Mouse (Mus musculus) hindbrain, embryonic 14.5 days (tissue): Measurements from ENCODE around the gene Pfas. TPM values are rescaled to one million over a fixed set of nuclear protein-coding genes. Genes with fewer than 3 reads are reported as not detected.

Experiments
- ATAC-seq: fragments of 200-750 bp; cut with Nextera tagmentation; 2 replicates; pipeline ENCODE4 v1.8.0; 2017; ENCODE audit warnings: moderate number of reproducible peaks, mild to moderate bottlenecking, moderate TSS enrichment, moderate library complexity; ENCODE audit not compliant: low FRiP score
- DNase-seq: peaks from one replicate; pipeline ENCODE4 v3.0.0-alpha.2; 2015; ENCODE audit warnings: low spot score
- H3K27ac ChIP-seq: fragments of 300-500 bp; sonication (generic); 2 replicates; pipeline ENCODE4 v1.5.1; 2014; ENCODE audit warnings: mild to moderate bottlenecking, moderate library complexity
- H3K27me3 ChIP-seq: fragments of 300-500 bp; sonication (generic); 2 replicates; pipeline ENCODE4 v1.6.1; 2014; ENCODE audit warnings: mild to moderate bottlenecking, low read length, mixed read lengths; ENCODE audit not compliant: control insufficient read depth, insufficient read depth
- H3K36me3 ChIP-seq: fragments of 300-500 bp; sonication (generic); replicated peaks from 2 replicates; pipeline ENCODE4 v1.6.1; 2014; ENCODE audit not compliant: control insufficient read depth, insufficient read depth
- H3K4me1 ChIP-seq: fragments of 300-500 bp; sonication (generic); replicated peaks from 2 replicates; pipeline ENCODE4 v1.6.1; 2014; ENCODE audit warnings: antibody characterized with exemption, low read length, mixed read lengths; ENCODE audit not compliant: control insufficient read depth, insufficient read depth
- H3K4me2 ChIP-seq: fragments of 300-500 bp; sonication (generic); replicated peaks from 2 replicates; pipeline ENCODE4 v1.6.1; 2014; ENCODE audit warnings: mild to moderate bottlenecking, moderate library complexity
- H3K4me3 ChIP-seq: fragments of 300-500 bp; sonication (generic); replicated peaks from 2 replicates; pipeline ENCODE4 v1.5.1; 2014; ENCODE audit warnings: mild to moderate bottlenecking, low read length
- H3K9ac ChIP-seq: fragments of 300-500 bp; sonication (generic); 2 replicates; pipeline ENCODE4 v1.6.1; 2014
- H3K9me3 ChIP-seq: fragments of 300-500 bp; sonication (generic); 2 replicates; pipeline ENCODE4 v1.6.1; 2016; ENCODE audit warnings: low read length; ENCODE audit not compliant: control insufficient read depth
- WGBS: fragments of 180-500 bp; shearing (Covaris S2); extraction: QIAGEN DNeasy Blood & Tissue Kit; methylation state at CpG from one replicate; pipeline ENCODE4 v1.1.7; 2014; 5-methylcytosine and 5-hydroxymethylcytosine counted together
- polyA plus RNA-seq: library from polyadenylated mRNA; unstranded; fragments of >200 nt; fragmentation: Nextera tagmentation; extraction: Ambion mirVana; gene quantifications from 2 replicates; pipeline ENCODE4 v1.2.1, GENCODE M21; 2014

Pfas gene
- polyA plus RNA-seq, 1 experiment from 2014 or later = 15.3 TPM

DNA sequence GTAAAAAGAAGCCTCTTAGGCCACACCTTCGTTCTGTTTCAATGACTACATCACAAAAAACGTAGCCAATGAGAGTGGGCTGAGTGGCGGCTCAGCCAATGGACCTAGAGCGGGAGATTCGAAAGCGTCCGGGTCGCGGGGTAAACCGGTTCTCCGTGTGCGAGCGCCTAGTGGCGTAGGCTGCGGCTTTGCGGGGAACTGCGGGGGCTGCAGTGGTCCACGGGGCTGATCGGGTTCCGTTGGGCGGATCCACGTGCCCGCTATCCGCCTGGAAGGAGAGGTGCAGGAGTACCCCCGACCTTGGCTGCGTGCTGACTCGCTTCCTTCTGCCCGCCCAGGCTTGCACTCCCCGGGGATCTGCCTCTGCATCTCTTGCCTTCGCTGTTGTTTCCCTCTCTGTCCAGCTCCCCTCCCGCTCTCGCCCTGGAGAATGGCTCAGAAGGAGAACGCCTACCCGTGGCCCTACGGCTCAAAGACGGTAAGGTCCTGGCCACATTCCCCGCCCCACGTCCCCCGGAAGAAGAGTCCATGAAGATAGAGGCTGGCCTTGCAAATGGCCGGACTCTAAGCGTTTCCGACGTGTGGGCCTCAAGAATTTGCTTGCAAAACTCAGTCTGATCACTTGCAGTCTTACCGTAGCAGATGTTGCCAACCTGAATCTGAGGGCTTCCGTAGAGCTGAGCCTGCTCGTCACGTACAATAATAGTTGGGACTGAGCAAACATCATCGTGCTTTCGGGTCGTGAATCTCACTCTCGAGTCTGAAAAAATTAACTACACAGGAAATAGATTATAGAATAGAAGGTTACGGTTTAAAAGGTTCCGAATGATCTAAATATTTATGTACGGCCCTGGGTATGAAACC lies 37.5 kb upstream of the Pfas start, which contains the start of gene Aurkb:
Aurkb (plus strand) TSS at position 117 of the 864 bp plus-strand sequence.
- peak; percentile 44; the same call in 1 of the 2 replicates for ATAC-seq
- WGBS = 1% methylated on average over 53 of the region's 54 CpGs
- no peak within 1 kb of the TSS for H3K27ac ChIP-seq

DNA sequence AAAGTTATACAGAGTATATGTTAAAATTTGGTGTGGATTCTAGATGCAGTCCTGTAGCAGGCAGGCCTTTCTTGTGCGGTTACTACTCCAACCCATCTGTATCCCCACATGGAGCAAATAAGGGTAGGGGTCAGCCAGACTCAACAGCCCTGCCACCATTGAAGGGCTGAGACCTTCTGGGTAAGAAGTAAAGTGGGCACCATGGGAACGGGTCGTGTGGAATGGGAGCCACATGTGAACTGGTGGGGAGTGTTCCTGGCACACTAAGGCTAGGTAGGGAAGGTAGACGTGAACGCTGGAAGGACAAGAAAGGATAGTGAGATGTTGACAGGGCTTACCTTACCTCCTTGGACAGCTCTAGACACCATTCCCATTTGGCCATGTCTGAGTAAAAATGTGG lies 29.9 kb upstream of the Pfas start:
- no peak for DNase-seq
- WGBS = 75% methylated on average over 5 of the region's 5 CpGs
- H3K9ac ChIP-seq = no peak overlapping the region
- no peaks in the 10 kb centered on the region for H3K27me3 ChIP-seq
- H3K4me3 ChIP-seq = no peak overlapping the region
- peak overlapping the region; percentile 70; the same call in 1 of the 2 replicates for H3K4me2 ChIP-seq
- 0 out of 2 replicates have a peak overlapping the region, but pooled peaks have one; percentile 83 for H3K27ac ChIP-seq
- H3K9me3 ChIP-seq = no peaks in the 10 kb centered on the region
- peaks cover 17% of the 10 kb centered on the region for H3K4me1 ChIP-seq
- no peak for ATAC-seq
- H3K36me3 ChIP-seq = peaks cover 25% of the 10 kb centered on the region

More for the DNA sequence above, 37.5 kb upstream of the Pfas start, which contains the start of gene Aurkb:
- Histone ChIP-seq H3K4me2 (peak within 1 kb of the TSS; percentile 100), H3K36me3 (no peaks in the 10 kb centered on the region), H3K4me3 (peak within 1 kb of the TSS; percentile 57), H3K27me3 (no peaks in the 10 kb centered on the region), H3K9me3 (no peaks in the 10 kb centered on the region), H3K4me1 (peaks cover 6% of the 10 kb centered on the region; the same call in 1 of the 2 replicates), H3K9ac (peak within 1 kb of the TSS; percentile 49)
- DNase-seq = peak; percentile 94

DNA sequence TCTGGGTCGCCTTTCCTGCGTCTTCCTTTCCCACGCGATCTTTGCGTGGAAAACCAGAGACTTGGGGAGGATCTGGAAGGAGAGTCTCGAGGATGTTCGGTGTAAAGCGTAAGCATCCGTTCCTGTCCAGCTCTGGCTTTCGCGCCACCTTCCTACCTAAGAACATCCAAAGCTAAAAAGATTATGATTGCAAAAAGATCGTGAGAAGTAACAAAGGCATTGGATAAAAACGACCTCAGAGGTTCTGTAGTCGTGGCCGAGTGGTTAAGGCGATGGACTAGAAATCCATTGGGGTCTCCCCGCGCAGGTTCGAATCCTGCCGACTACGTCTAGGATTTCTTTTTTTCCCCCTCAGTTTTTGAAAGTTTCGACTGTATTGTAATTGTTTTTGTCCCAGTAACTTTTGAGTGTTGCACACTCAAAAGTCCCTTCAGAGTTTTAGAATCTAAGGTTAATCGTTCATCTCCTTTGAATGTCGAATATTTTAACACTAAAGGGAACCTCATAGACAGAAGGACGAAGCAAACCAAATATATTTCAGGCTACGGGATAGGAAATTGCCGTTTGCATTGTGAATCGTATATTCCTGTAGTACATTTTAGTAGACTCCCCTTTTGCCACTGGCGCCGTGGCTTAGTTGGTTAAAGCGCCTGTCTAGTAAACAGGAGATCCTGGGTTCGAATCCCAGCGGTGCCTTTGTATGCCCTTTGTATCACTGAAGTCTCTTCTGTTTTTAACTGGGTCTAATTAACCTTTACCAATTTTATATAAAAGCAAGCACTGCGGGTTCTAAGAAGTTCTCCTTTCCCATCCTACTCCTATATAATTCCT lies 29.2 kb upstream of the Pfas start:
- Histone ChIP-seq H3K9me3 (no peaks in the 10 kb centered on the region), H3K27ac (peak overlapping the region; percentile 86), H3K4me1 (peaks cover 17% of the 10 kb centered on the region), H3K4me2 (peak overlapping the region; percentile 53), H3K4me3 (peak overlapping the region; percentile 54), H3K27me3 (no peaks in the 10 kb centered on the region), H3K36me3 (peaks cover 33% of the 10 kb centered on the region), H3K9ac (peak overlapping the region; percentile 73)
- DNase-seq (peak; percentile 98), ATAC-seq (peak; percentile 22; the same call in 1 of the 2 replicates)
- under 1% methylated on average over 34 of the region's 34 CpGs for WGBS

DNA sequence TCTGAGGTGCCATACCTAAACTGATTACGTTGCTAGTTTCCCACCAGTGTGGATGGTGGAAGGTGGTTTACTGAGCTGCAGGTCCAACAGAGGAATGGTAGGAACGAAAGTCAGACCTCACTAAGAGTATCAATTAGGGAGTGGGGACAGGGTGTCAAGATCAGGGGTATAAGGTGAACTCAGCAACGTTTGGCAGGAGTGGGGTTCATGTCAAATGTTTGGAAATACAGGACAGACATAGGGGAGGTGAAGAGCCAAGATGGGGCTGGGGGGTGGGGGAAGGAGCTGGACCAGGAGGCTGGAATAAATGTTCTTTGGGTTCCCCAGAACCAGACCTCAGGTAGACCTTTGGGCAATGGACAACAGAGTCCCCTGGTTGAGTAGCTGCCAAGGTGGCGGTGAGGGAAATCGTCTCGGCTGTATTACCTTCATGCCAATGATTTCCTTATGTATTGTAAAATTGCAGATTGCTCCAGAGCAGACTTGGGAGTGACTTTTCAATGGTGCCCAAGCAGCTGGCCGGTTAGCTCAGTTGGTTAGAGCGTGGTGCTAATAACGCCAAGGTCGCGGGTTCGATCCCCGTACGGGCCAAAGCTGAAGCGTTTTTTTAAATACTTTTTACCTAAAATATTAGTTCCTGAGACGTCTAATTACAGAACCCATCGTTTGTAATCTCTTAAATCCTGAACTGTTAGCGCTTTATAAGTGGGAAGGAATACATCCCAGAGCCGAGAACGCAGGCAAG lies 28.4 kb upstream of the Pfas start:
- Histone ChIP-seq H3K4me1 (peaks cover 17% of the 10 kb centered on the region), H3K4me2 (peak overlapping the region; percentile 53), H3K36me3 (peaks cover 39% of the 10 kb centered on the region), H3K9me3 (no peaks in the 10 kb centered on the region), H3K27ac (peak overlapping the region; percentile 86), H3K27me3 (no peaks in the 10 kb centered on the region), H3K9ac (peak overlapping the region; percentile 73), H3K4me3 (peak overlapping the region; percentile 54)
- 9% methylated on average over 20 of the region's 20 CpGs for WGBS
- DNase-seq = peak; percentile 99
- ATAC-seq = peak; percentile 22; the same call in 1 of the 2 replicates

DNA sequence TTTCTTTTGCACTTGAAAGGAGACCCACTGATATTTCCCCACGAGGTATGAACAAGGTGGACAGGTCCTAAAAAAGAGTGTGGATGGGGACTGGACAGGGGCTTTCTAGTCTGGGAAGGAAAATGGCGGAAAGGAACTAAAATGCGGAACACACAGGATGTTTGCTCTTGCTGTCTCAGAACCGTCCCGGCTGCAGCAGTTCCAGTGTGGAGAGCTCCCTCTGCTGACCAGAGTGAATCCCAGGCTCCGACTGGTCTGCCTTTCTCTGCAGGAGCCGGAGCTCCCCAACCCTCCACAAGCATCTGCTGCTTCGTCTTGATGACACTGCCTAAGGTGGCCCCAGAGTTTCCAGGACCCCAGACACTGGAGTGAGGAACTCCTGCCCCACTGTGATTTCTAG lies 27.6 kb upstream of the Pfas start:
- DNase-seq (peak; percentile 79), ATAC-seq (no peak)
- H3K27ac ChIP-seq = peak overlapping the region; percentile 86
- 5% methylated on average over 8 of the region's 8 CpGs for WGBS
- H3K27me3 ChIP-seq = no peaks in the 10 kb centered on the region
- peaks cover 17% of the 10 kb centered on the region for H3K4me1 ChIP-seq
- peak overlapping the region; percentile 53; the same call in 1 of the 2 replicates for H3K4me2 ChIP-seq
- no peak overlapping the region for H3K4me3 ChIP-seq
- H3K36me3 ChIP-seq = peaks cover 47% of the 10 kb centered on the region
- peak overlapping the region; percentile 39; the same call in 1 of the 2 replicates for H3K9ac ChIP-seq
- no peaks in the 10 kb centered on the region for H3K9me3 ChIP-seq

DNA sequence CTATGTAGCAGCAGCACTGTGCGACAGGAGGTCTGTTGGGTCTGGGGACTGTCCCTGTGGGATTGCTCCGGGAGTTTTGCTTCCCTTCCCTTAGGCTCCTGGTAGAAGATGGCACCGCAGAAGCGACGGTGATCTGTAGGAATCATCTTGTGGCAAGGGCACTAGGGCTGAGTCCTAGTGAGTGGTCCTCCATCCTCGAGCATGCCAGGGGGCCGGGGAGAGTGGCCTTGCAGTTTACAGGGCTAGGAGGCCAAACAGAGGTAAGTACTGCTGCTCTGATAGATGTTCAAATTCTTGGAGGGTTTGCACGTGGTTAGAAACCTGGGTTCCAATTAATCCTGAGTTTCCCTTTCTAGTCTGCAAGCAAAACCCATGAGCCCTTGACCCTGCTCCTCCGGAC lies 27.2 kb upstream of the Pfas start:
- Histone ChIP-seq H3K27ac (peak overlapping the region; percentile 52), H3K36me3 (peaks cover 51% of the 10 kb centered on the region), H3K4me2 (peak overlapping the region; percentile 53; the same call in 1 of the 2 replicates), H3K4me1 (peaks cover 17% of the 10 kb centered on the region), H3K9ac (peak overlapping the region; percentile 39; the same call in 1 of the 2 replicates), H3K27me3 (no peaks in the 10 kb centered on the region), H3K4me3 (no peak overlapping the region), H3K9me3 (no peaks in the 10 kb centered on the region)
- 80% methylated on average over 9 of the region's 9 CpGs for WGBS
- DNase-seq = no peak
- no peak for ATAC-seq

DNA sequence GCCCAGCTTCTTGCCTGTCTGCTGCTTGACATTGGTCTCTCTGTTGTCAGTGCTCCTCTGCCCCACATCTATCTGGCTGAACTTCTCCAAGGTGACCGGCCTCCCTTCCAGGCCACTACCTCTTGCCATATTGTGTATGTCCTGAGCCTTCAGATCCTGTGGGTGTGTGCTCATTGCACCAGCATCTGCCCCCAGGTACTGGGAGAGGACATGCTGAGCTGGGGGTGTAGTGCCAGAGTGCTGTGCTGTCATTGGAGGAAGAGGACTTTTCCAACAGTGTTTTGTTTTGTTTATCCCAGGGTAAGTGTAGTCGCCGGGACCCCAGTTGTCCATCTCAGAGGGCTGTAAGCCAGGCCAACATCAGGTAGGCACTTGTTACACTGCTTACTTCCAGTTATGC lies 26.3 kb upstream of the Pfas start:
- WGBS = 94% methylated on average over 3 of the region's 3 CpGs
- no peaks in the 10 kb centered on the region for H3K9me3 ChIP-seq
- peaks cover 17% of the 10 kb centered on the region for H3K4me1 ChIP-seq
- no peak overlapping the region for H3K4me3 ChIP-seq
- ATAC-seq = no peak
- peaks cover 59% of the 10 kb centered on the region for H3K36me3 ChIP-seq
- no peaks in the 10 kb centered on the region for H3K27me3 ChIP-seq
- H3K4me2 ChIP-seq = no peak overlapping the region
- no peak overlapping the region for H3K27ac ChIP-seq
- DNase-seq = no peak
- H3K9ac ChIP-seq = no peak overlapping the region

DNA sequence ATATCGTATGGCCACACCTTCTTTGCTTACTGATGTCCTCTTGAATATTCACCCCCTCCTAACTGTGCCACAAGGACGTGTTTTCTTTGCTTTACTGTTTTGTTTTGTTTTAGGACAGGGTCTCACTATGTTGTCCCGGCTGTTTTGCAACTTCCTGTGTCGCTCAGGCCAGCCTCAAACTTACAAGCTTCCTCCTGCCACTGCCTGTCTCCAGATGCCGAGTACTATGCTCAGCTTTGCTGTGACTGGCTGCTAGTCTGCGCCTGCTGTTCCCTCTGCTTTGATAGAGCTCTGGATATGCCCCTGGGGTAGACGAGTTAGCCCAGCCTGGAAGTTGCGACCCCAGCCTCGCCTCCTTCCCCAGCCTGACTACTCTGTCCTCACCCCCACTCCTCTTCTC lies 25.3 kb upstream of the Pfas start:
- no peaks in the 10 kb centered on the region for H3K9me3 ChIP-seq
- WGBS = 84% methylated on average over 9 of the region's 9 CpGs
- H3K4me3 ChIP-seq = no peak overlapping the region
- H3K4me2 ChIP-seq = no peak overlapping the region
- DNase-seq (no peak), ATAC-seq (no peak)
- H3K27ac ChIP-seq = no peak overlapping the region
- H3K4me1 ChIP-seq = peaks cover 8% of the 10 kb centered on the region
- no peaks in the 10 kb centered on the region for H3K27me3 ChIP-seq
- peaks cover 70% of the 10 kb centered on the region for H3K36me3 ChIP-seq
- H3K9ac ChIP-seq = no peak overlapping the region
